Mouse (Mus musculus): ENCODE results near the gene Btnl10. TPM values are rescaled to one million over a fixed set of nuclear protein-coding genes. Genes with fewer than 3 reads are reported as not detected.

The Btnl10 gene
- polyA plus RNA-seq, 1 experiment from 2014 or later = 0.40 TPM

GRCm38 (mm10) chr11:58904410-58904718 lies 13.3 kb upstream of the Btnl10 start:
- no peaks in the 10 kb centered on the region for H3K9me3 ChIP-seq (ENCODE audit: control insufficient read depth, low read length)
- ATAC-seq = peak; percentile 26
- peak overlapping the region; percentile 85 for H3K9ac ChIP-seq (ENCODE audit: low read depth, low read length)
- WGBS = 2% methylated on average over 8 of the region's 8 CpGs
- no peaks in the 10 kb centered on the region for H3K4me1 ChIP-seq (ENCODE audit: control insufficient read depth, insufficient read depth, low read length)
- no peaks in the 10 kb centered on the region for H3K27me3 ChIP-seq (replicated peaks; ENCODE audit: control insufficient read depth, insufficient read depth, low read length)
- H3K27ac ChIP-seq (ENCODE audit: low read length) = 0 out of 2 replicates have a peak overlapping the region, but pooled peaks have one; percentile 26
- peak overlapping the region; percentile 88 for H3K4me2 ChIP-seq (ENCODE audit: low read depth, low read length)
- H3K4me3 ChIP-seq (ENCODE audit: low read length) = peak overlapping the region; percentile 78
- H3K36me3 ChIP-seq (ENCODE audit: control insufficient read depth, insufficient read depth, low read length) = peaks cover 9% of the 10 kb centered on the region

- H3K27me3 ChIP-seq (replicated peaks; ENCODE audit: control insufficient read depth, insufficient read depth, low read length) = no peaks in the 10 kb centered on the region
- H3K4me2 ChIP-seq (ENCODE audit: low read depth, low read length) = no peak overlapping the region
- H3K36me3 ChIP-seq (ENCODE audit: control insufficient read depth, insufficient read depth, low read length) = peaks cover 9% of the 10 kb centered on the region
- ATAC-seq = no peak
- no peak overlapping the region for H3K27ac ChIP-seq (ENCODE audit: low read length)
- no peak overlapping the region for H3K4me3 ChIP-seq (ENCODE audit: low read length)
- no peaks in the 10 kb centered on the region for H3K4me1 ChIP-seq (ENCODE audit: control insufficient read depth, insufficient read depth, low read length)
- 57% methylated on average over 6 of the region's 6 CpGs for WGBS
- no peaks in the 10 kb centered on the region for H3K9me3 ChIP-seq (ENCODE audit: control insufficient read depth, low read length)
- H3K9ac ChIP-seq (ENCODE audit: low read depth, low read length) = no peak overlapping the region
These were observed 12.9 kb upstream of the Btnl10 start for GRCm38 (mm10) chr11:58904838-58905237.

- no peaks in the 10 kb centered on the region for H3K36me3 ChIP-seq (ENCODE audit: control insufficient read depth, insufficient read depth, low read length)
- no peak overlapping the region for H3K9ac ChIP-seq (ENCODE audit: low read depth, low read length)
- H3K27me3 ChIP-seq (replicated peaks; ENCODE audit: control insufficient read depth, insufficient read depth, low read length) = no peaks in the 10 kb centered on the region
- H3K27ac ChIP-seq (ENCODE audit: low read length) = no peak overlapping the region
- ATAC-seq = 0 out of 2 replicates have a peak, but pooled peaks have one; percentile 45
- no peak overlapping the region for H3K4me2 ChIP-seq (ENCODE audit: low read depth, low read length)
- 0 out of 2 replicates have a peak, but pooled peaks cover 3% of the 10 kb centered on the region for H3K4me1 ChIP-seq (ENCODE audit: control insufficient read depth, insufficient read depth, low read length)
- no peaks in the 10 kb centered on the region for H3K9me3 ChIP-seq (ENCODE audit: control insufficient read depth, low read length)
- no peak overlapping the region for H3K4me3 ChIP-seq (ENCODE audit: low read length)
- WGBS = 88% methylated on average over 1 of the region's 1 CpGs
These were observed 3.9 kb upstream of the Btnl10 start for GRCm38 (mm10) chr11:58913776-58914175.

GRCm38 (mm10) chr11:58914461-58915028 lies 3.2 kb upstream of the Btnl10 start:
- H3K9ac ChIP-seq (ENCODE audit: low read depth, low read length) = peak overlapping the region; percentile 67
- ATAC-seq = peak; percentile 58; the same call in 1 of the 2 replicates
- H3K27ac ChIP-seq (ENCODE audit: low read length) = no peak overlapping the region
- no peaks in the 10 kb centered on the region for H3K27me3 ChIP-seq (replicated peaks; ENCODE audit: control insufficient read depth, insufficient read depth, low read length)
- H3K4me2 ChIP-seq (ENCODE audit: low read depth, low read length) = peak overlapping the region; percentile 70
- 9% methylated on average over 17 of the region's 17 CpGs for WGBS
- no peaks in the 10 kb centered on the region for H3K36me3 ChIP-seq (ENCODE audit: control insufficient read depth, insufficient read depth, low read length)
- no peaks in the 10 kb centered on the region for H3K9me3 ChIP-seq (ENCODE audit: control insufficient read depth, low read length)
- H3K4me3 ChIP-seq (ENCODE audit: low read length) = peak overlapping the region; percentile 44
- H3K4me1 ChIP-seq (ENCODE audit: control insufficient read depth, insufficient read depth, low read length) = 0 out of 2 replicates have a peak, but pooled peaks cover 3% of the 10 kb centered on the region

- no peaks in the 10 kb centered on the region for H3K36me3 ChIP-seq (ENCODE audit: control insufficient read depth, insufficient read depth, low read length)
- WGBS = 50% methylated on average over 14 of the region's 14 CpGs
- H3K9ac ChIP-seq (ENCODE audit: low read depth, low read length) = no peak overlapping the region
- no peaks in the 10 kb centered on the region for H3K27me3 ChIP-seq (replicated peaks; ENCODE audit: control insufficient read depth, insufficient read depth, low read length)
- 0 out of 2 replicates have a peak, but pooled peaks cover 3% of the 10 kb centered on the region for H3K4me1 ChIP-seq (ENCODE audit: control insufficient read depth, insufficient read depth, low read length)
- H3K27ac ChIP-seq (ENCODE audit: low read length) = no peak overlapping the region
- no peaks in the 10 kb centered on the region for H3K9me3 ChIP-seq (ENCODE audit: control insufficient read depth, low read length)
- H3K4me3 ChIP-seq (ENCODE audit: low read length) = no peak overlapping the region
- H3K4me2 ChIP-seq (ENCODE audit: low read depth, low read length) = no peak overlapping the region
- peak; percentile 39; the same call in 1 of the 2 replicates for ATAC-seq
These were observed 596 bp upstream of the Btnl10 start for GRCm38 (mm10) chr11:58916879-58917744.

GRCm38 (mm10) chr11:58918759-58919158 lies 1.1 kb downstream of the Btnl10 start:
- ATAC-seq = no peak
- no peaks in the 10 kb centered on the region for H3K36me3 ChIP-seq (ENCODE audit: control insufficient read depth, insufficient read depth, low read length)
- no peak overlapping the region for H3K4me3 ChIP-seq (ENCODE audit: low read length)
- H3K9ac ChIP-seq (ENCODE audit: low read depth, low read length) = no peak overlapping the region
- H3K4me1 ChIP-seq (ENCODE audit: control insufficient read depth, insufficient read depth, low read length) = 0 out of 2 replicates have a peak, but pooled peaks cover 3% of the 10 kb centered on the region
- no peak overlapping the region for H3K4me2 ChIP-seq (ENCODE audit: low read depth, low read length)
- no peaks in the 10 kb centered on the region for H3K27me3 ChIP-seq (replicated peaks; ENCODE audit: control insufficient read depth, insufficient read depth, low read length)
- H3K9me3 ChIP-seq (ENCODE audit: control insufficient read depth, low read length) = no peaks in the 10 kb centered on the region
- no peak overlapping the region for H3K27ac ChIP-seq (ENCODE audit: low read length)
- 69% methylated on average over 5 of the region's 5 CpGs for WGBS

GRCm38 (mm10) chr11:58922420-58922819 lies 4.7 kb downstream of the Btnl10 start:
- H3K4me2 ChIP-seq (ENCODE audit: low read depth, low read length) = no peak overlapping the region
- no peaks in the 10 kb centered on the region for H3K4me1 ChIP-seq (ENCODE audit: control insufficient read depth, insufficient read depth, low read length)
- no peaks in the 10 kb centered on the region for H3K36me3 ChIP-seq (ENCODE audit: control insufficient read depth, insufficient read depth, low read length)
- H3K9ac ChIP-seq (ENCODE audit: low read depth, low read length) = no peak overlapping the region
- no peaks in the 10 kb centered on the region for H3K9me3 ChIP-seq (ENCODE audit: control insufficient read depth, low read length)
- H3K27me3 ChIP-seq (replicated peaks; ENCODE audit: control insufficient read depth, insufficient read depth, low read length) = no peaks in the 10 kb centered on the region
- WGBS = 80% methylated on average over 9 of the region's 9 CpGs
- H3K4me3 ChIP-seq (ENCODE audit: low read length) = no peak overlapping the region
- H3K27ac ChIP-seq (ENCODE audit: low read length) = no peak overlapping the region
- ATAC-seq = no peak

- Histone ChIP-seq H3K27me3 (replicated peaks; ENCODE audit: control insufficient read depth, insufficient read depth, low read length) (no peaks in the 10 kb centered on the region), H3K4me3 (ENCODE audit: low read length) (no peak overlapping the region), H3K9me3 (ENCODE audit: control insufficient read depth, low read length) (no peaks in the 10 kb centered on the region), H3K9ac (ENCODE audit: low read depth, low read length) (no peak overlapping the region), H3K27ac (ENCODE audit: low read length) (no peak overlapping the region), H3K4me2 (ENCODE audit: low read depth, low read length) (no peak overlapping the region), H3K4me1 (ENCODE audit: control insufficient read depth, insufficient read depth, low read length) (peaks cover 4% of the 10 kb centered on the region; the same call in 1 of the 2 replicates), H3K36me3 (ENCODE audit: control insufficient read depth, insufficient read depth, low read length) (no peaks in the 10 kb centered on the region)
- peak; percentile 52; the same call in 1 of the 2 replicates for ATAC-seq
- 53% methylated on average over 2 of the region's 3 CpGs for WGBS
These were observed 8.9 kb downstream of the Btnl10 start for GRCm38 (mm10) chr11:58926651-58927050.

- Histone ChIP-seq H3K4me2 (ENCODE audit: low read depth, low read length) (no peak overlapping the region), H3K9ac (ENCODE audit: low read depth, low read length) (no peak overlapping the region), H3K36me3 (ENCODE audit: control insufficient read depth, insufficient read depth, low read length) (no peaks in the 10 kb centered on the region), H3K27me3 (replicated peaks; ENCODE audit: control insufficient read depth, insufficient read depth, low read length) (no peaks in the 10 kb centered on the region), H3K4me1 (ENCODE audit: control insufficient read depth, insufficient read depth, low read length) (peaks cover 4% of the 10 kb centered on the region; the same call in 1 of the 2 replicates), H3K9me3 (ENCODE audit: control insufficient read depth, low read length) (no peaks in the 10 kb centered on the region), H3K27ac (ENCODE audit: low read length) (no peak overlapping the region), H3K4me3 (ENCODE audit: low read length) (no peak overlapping the region)
- 70% methylated on average over 2 of the region's 2 CpGs for WGBS
- ATAC-seq = no peak
These were observed 9.3 kb downstream of the Btnl10 start for GRCm38 (mm10) chr11:58927053-58927452.
